Mouse (Mus musculus): ENCODE measurements around the gene Skida1. TPM values are rescaled to one million over a fixed set of nuclear protein-coding genes. Genes with fewer than 3 reads are reported as not detected.

Skida1 gene
- polyA plus RNA-seq, 2 experiments, result 0.27 to 0.60 TPM

DNA sequence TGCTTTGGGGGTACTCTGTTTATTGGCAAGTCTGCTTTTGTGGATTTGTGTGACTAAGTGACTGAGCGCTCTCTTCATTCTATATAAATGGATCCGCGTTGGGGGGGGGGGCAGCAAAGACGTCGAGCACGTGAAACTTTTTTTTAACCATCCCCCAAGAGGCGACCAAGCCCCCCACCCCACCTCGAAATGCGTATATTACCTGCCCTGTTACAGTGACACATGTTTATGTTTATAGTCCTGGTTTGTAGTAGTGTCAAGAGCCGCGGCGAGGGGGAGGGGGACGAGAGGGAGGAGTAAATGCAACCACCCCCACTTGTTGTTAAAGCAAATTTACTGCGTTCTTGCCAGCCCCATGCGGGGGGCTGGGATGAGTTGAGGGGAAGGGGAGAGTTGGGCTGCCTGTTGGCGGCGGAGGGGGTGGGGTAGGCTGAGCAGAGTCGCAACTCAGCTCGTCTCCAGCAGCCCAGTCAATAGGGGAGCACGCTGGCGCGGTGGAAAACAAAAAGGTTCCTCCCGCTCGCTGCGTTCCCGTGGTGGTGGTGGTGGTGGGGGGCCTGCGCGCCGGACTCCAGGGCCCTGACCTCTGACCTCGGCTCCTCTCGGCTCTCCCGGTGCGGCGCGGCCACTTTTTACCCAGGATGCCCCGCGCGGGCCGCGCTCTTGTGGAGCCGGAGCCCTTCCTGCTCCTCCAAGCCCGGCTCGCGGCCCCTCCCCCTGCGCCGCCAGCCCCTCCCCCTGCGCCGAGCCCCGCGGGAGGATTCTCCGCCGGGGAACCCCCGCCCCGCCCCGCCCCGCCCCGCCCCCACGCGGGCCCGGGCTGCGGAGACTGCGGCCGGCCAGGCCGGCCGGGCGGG lies 7.3 kb upstream of the Skida1 start:
- Histone ChIP-seq H3K4me2 (ENCODE audit: low read depth) (peak overlapping the region; percentile 88), H3K4me3 (ENCODE audit: insufficient read depth in 1 of 2, low read depth in 2 of 2, low read length in 2 of 2) (peak overlapping the region; percentile 62 to 86), H3K4me1 (replicated peaks; ENCODE audit: control insufficient read depth in 2 of 2, insufficient read depth in 2 of 2, low read length in 1 of 2) (peaks cover 5 to 10% of the 10 kb centered on the region in 2 experiments), H3K27ac (peak overlapping the region; percentile 91), H3K36me3 (replicated peaks; ENCODE audit: control insufficient read depth, insufficient read depth, low read depth) (no peaks in the 10 kb centered on the region), H3K9me3 (ENCODE audit: control insufficient read depth, low read length) (no peaks in the 10 kb centered on the region), H3K9ac (replicated peaks) (peak overlapping the region; percentile 89), H3K27me3 (ENCODE audit: control insufficient read depth, insufficient read depth, low read length) (peaks cover 12% of the 10 kb centered on the region)
- ATAC-seq (ENCODE audit: insufficient read depth) (peak; percentile 89), DNase-seq (ENCODE audit: low read depth in 3 of 3, low spot score in 3 of 3) (peak in 2 of 3 experiments; percentile 84 to 85)
- WGBS (ENCODE audit: insufficient replicate concordance), result under 1% methylated on average over 42 of the region's 66 CpGs
- no peak for TF ChIP-seq CTCF (IDR thresholded peaks at IDR 0.05; ENCODE audit: low read depth)
- TF ChIP-seq EP300 (IDR thresholded peaks at IDR 0.05; ENCODE audit: low read depth), result no peak

DNA sequence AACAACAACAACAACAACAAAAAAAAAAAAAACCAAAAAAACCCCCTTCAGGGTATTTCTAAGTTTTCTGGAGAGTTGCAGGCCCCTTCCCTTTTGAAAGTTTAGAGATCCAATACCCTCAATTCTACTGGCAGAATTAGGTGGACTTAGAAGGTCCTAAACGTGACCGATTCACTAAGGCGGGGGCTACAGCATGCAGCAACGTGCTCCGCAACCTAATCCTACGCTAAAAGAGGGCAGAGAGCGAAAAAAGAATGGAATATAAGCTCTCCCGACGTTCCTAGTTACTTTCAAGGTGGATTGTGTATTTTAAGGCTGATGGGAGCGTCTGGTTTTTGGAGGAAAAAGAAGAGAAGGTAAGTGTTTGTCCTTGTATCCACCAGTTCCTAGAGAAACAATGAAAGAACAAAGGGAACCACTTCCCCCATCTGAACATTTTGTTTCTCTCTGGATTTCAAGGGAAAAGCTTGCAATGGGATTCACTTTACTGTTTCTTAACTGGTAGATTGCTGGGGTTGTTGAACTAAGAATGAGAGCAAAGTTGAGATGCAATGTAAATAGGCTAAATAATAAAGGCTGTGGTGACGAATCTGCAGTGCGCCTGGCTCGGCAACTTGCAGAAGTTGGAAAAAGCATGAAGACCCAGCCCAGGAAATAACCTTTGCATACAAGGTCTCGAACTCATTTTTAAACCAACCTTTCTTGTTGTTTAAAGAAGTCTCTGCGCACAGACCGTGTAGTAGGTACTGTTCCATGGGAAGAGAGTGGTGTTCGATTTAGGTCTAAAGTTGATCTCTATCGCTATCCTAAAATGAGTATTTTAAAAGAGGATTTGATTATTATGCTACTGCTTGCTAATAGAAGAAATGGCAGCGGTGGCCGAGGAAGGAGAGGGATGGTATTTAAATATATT lies 6.4 kb upstream of the Skida1 start, which contains the start of gene Mllt10:
Mllt10 (plus strand) TSS at position 222 of the 913 bp plus-strand sequence.
- Histone ChIP-seq H3K4me1 (replicated peaks; ENCODE audit: control insufficient read depth in 2 of 2, insufficient read depth in 2 of 2, low read length in 1 of 2) (peaks cover 5 to 10% of the 10 kb centered on the region in 2 experiments), H3K4me3 (ENCODE audit: insufficient read depth in 1 of 2, low read depth in 2 of 2, low read length in 2 of 2) (peak within 1 kb of the TSS; percentile 62 to 86), H3K9me3 (ENCODE audit: control insufficient read depth, low read length) (no peaks in the 10 kb centered on the region), H3K4me2 (ENCODE audit: low read depth) (peak within 1 kb of the TSS; percentile 88), H3K36me3 (replicated peaks; ENCODE audit: control insufficient read depth, insufficient read depth, low read depth) (no peaks in the 10 kb centered on the region), H3K27ac (peak within 1 kb of the TSS; percentile 41), H3K9ac (replicated peaks) (peak within 1 kb of the TSS; percentile 78), H3K27me3 (ENCODE audit: control insufficient read depth, insufficient read depth, low read length) (peaks cover 20% of the 10 kb centered on the region)
- no peak for TF ChIP-seq CTCF (IDR thresholded peaks at IDR 0.05; ENCODE audit: low read depth)
- TF ChIP-seq EP300 (IDR thresholded peaks at IDR 0.05; ENCODE audit: low read depth), result no peak
- 4% methylated on average over 20 of the region's 20 CpGs for WGBS (ENCODE audit: insufficient replicate concordance)
- ATAC-seq (ENCODE audit: insufficient read depth) (no peak), DNase-seq (ENCODE audit: low read depth in 3 of 3, low spot score in 3 of 3) (no peak)

DNA sequence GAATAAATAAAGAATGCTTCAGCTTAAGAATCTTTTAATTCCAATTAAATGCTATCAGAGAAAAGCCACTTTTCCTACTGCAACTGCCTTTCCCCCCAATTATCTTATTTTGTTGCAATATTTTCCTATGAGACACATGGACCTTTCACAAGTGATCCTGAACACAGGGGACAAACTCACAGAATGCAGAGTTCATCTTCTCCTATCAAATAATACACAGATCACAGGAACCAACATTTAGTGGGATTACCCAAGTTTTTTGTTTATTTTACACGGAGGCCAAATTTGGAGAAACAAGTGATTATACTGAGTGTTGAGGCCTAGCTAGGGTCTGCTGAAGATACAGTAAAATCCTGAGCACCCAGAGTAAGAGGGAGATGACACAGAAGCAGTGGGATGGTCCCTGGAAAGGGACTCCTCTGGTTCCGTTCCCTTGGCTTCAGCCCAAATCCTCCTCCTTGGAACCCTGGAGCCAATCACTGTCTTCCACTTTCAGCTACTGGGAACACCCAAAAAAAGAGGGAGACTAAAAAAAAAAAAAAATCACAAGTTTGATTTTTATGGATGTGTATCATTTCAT lies 5.2 kb upstream of the Skida1 start:
- H3K9ac ChIP-seq (replicated peaks), result no peak overlapping the region
- no peaks in the 10 kb centered on the region for H3K36me3 ChIP-seq (replicated peaks; ENCODE audit: control insufficient read depth, insufficient read depth, low read depth)
- peaks cover 32% of the 10 kb centered on the region for H3K27me3 ChIP-seq (ENCODE audit: control insufficient read depth, insufficient read depth, low read length)
- ATAC-seq (ENCODE audit: insufficient read depth) (no peak), DNase-seq (ENCODE audit: low read depth in 3 of 3, low spot score in 3 of 3) (no peak)
- no peak for TF ChIP-seq EP300 (IDR thresholded peaks at IDR 0.05; ENCODE audit: low read depth)
- no peak for TF ChIP-seq CTCF (IDR thresholded peaks at IDR 0.05; ENCODE audit: low read depth)
- no peak overlapping the region for H3K27ac ChIP-seq
- H3K4me1 ChIP-seq (replicated peaks; ENCODE audit: control insufficient read depth in 2 of 2, insufficient read depth in 2 of 2, low read length in 1 of 2), result peaks cover 5 to 13% of the 10 kb centered on the region in 2 experiments
- 43% methylated on average over 2 of the region's 2 CpGs for WGBS (ENCODE audit: insufficient replicate concordance)
- H3K4me3 ChIP-seq (ENCODE audit: insufficient read depth in 1 of 2, low read depth in 2 of 2, low read length in 2 of 2), result no peak overlapping the region
- no peak overlapping the region for H3K4me2 ChIP-seq (ENCODE audit: low read depth)
- H3K9me3 ChIP-seq (ENCODE audit: control insufficient read depth, low read length), result no peaks in the 10 kb centered on the region

DNA sequence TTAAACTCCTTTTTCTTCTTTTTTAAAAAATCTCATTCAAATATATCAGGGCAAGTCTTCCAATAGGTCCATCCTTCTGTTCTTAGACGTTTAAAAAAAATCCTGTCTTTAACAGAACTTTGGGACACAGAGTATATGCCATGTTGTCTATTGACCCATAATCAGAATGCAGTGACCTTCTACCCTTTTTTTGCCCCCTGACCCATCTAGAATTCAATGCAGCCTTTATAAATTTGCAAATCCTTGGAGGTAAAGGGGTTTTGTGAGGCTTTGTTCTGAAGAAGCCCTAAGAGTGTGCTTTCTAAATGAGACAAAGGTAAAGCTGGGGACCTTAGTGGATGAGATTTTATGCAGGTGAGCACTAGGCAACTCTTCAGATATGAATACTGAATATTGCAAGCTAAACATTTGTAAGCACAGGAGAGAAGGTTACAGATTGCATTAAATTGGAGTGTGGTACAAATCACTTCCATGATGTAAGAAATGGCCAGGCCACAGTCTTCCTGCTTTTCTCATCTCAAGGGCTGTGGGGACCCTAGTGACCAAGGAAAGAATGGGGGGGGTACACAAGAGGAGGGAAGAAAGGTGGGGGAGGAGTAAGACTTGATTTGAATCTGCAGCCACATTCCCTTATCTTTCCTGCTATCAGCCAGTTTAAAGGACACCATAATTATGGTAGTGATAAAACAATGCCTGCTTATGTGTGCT lies 4.5 kb upstream of the Skida1 start:
- Histone ChIP-seq H3K4me2 (ENCODE audit: low read depth) (no peak overlapping the region), H3K9ac (replicated peaks) (no peak overlapping the region), H3K27ac (no peak overlapping the region), H3K27me3 (ENCODE audit: control insufficient read depth, insufficient read depth, low read length) (peaks cover 38% of the 10 kb centered on the region), H3K9me3 (ENCODE audit: control insufficient read depth, low read length) (no peaks in the 10 kb centered on the region), H3K4me1 (replicated peaks; ENCODE audit: control insufficient read depth in 2 of 2, insufficient read depth in 2 of 2, low read length in 1 of 2) (peaks cover 5 to 12% of the 10 kb centered on the region in 2 experiments), H3K36me3 (replicated peaks; ENCODE audit: control insufficient read depth, insufficient read depth, low read depth) (no peaks in the 10 kb centered on the region), H3K4me3 (ENCODE audit: insufficient read depth in 1 of 2, low read depth in 2 of 2, low read length in 2 of 2) (no peak overlapping the region)
- DNase-seq (ENCODE audit: low read depth in 3 of 3, low spot score in 3 of 3), result no peak
- ATAC-seq (ENCODE audit: insufficient read depth), result no peak
- WGBS (ENCODE audit: insufficient replicate concordance), result 49% methylated on average over 1 of the region's 1 CpGs
- TF ChIP-seq CTCF (IDR thresholded peaks at IDR 0.05; ENCODE audit: low read depth) (no peak), EP300 (IDR thresholded peaks at IDR 0.05; ENCODE audit: low read depth) (no peak)

All from liver, embryonic 14.5 days (tissue).